Mouse (Mus musculus) MEL (cell line): ENCODE measurements around the gene Stk10. TPM values are rescaled to one million over a fixed set of nuclear protein-coding genes. Genes with fewer than 3 reads are reported as not detected.

Experiments used
- DNase-seq: peaks from one replicate; pipeline ENCODE4 v3.0.0; 2011; ENCODE audit warnings: low read depth, low spot score
- H3K27ac ChIP-seq: 2 replicates; pipeline ENCODE4 v1.5.1; 2012; ENCODE audit warnings: low read depth, mild to moderate bottlenecking, control low read depth, low read length, moderate library complexity; ENCODE audit not compliant: control insufficient read depth
- H3K27me3 ChIP-seq, 2 experiments: fragments of 150-350 bp in 1 of 2; sonication (generic) in 1 of 2; 2 replicates each; pipeline ENCODE4 v1.6.1; 2012; ENCODE audit warnings: low read length in 2 of 2, mild to moderate bottlenecking in 2 of 2, improper control_type of control experiment in 1 of 2, moderate library complexity in 1 of 2; ENCODE audit not compliant: insufficient read depth in 2 of 2, control insufficient read depth in 1 of 2
- H3K36me3 ChIP-seq, 2 experiments: 2 replicates each; pipeline ENCODE4 v1.6.1; 2012 to 2014; ENCODE audit warnings: low read length in 2 of 2, improper control_type of control experiment in 1 of 2, inconsistent platforms in 1 of 2, mild to moderate bottlenecking in 1 of 2; ENCODE audit not compliant: insufficient read depth in 2 of 2, control insufficient read depth in 1 of 2
- H3K4me1 ChIP-seq, 2 experiments: fragments of 150-350 bp in 1 of 2; sonication (generic) in 1 of 2; 2 replicates each; pipeline ENCODE4 v1.6.1; 2012; ENCODE audit warnings: low read length in 2 of 2, improper control_type of control experiment in 1 of 2, mild to moderate bottlenecking in 1 of 2; ENCODE audit not compliant: insufficient read depth in 2 of 2, control insufficient read depth in 1 of 2
- H3K4me3 ChIP-seq, 2 experiments: fragments of 150-350 bp in 1 of 2; sonication (generic) in 1 of 2; 2 replicates each; pipeline ENCODE4 v1.5.1; 2012; ENCODE audit warnings: low read depth in 2 of 2, low read length in 2 of 2, mild to moderate bottlenecking in 2 of 2, moderate library complexity in 2 of 2, control low read depth in 1 of 2, improper control_type of control experiment in 1 of 2; ENCODE audit not compliant: control insufficient read depth in 1 of 2, insufficient read depth in 1 of 2
- H3K79me2 ChIP-seq: 2 replicates; pipeline ENCODE4 v1.6.1; 2012; ENCODE audit warnings: mild to moderate bottlenecking, low read length, moderate library complexity; ENCODE audit not compliant: control insufficient read depth, poor library complexity, insufficient read depth
- H3K9ac ChIP-seq: 2 replicates; pipeline ENCODE4 v1.6.1; 2012; ENCODE audit warnings: low read depth, mild to moderate bottlenecking, control low read depth, low read length, moderate library complexity; ENCODE audit not compliant: control insufficient read depth, poor library complexity, severe bottlenecking
- H3K9me3 ChIP-seq: fragments of 150-350 bp; sonication (generic); replicated peaks from 2 replicates; pipeline ENCODE4 v1.6.1; 2012; ENCODE audit warnings: mild to moderate bottlenecking, low read length, improper control_type of control experiment, moderate library complexity; ENCODE audit not compliant: insufficient read depth
- BHLHE40 ChIP-seq: IDR thresholded peaks from 2 replicates; pipeline ENCODE4 v1.6.1; 2012; ENCODE audit warnings: low read depth, mild to moderate bottlenecking, inconsistent platforms, low read length, improper control_type of control experiment, borderline replicate concordance
- CHD2 ChIP-seq: IDR thresholded peaks from 2 replicates; pipeline ENCODE4 v1.6.1; 2011; ENCODE audit warnings: low read length, improper control_type of control experiment
- CTCF ChIP-seq, 3 experiments: IDR thresholded peaks in 2 of 3; conservative IDR thresholded peaks in 1 of 3; 2 replicates each; pipeline ENCODE4 v1.5.1; 2011 to 2012; ENCODE audit warnings: low read length in 3 of 3, low read depth in 2 of 3, mild to moderate bottlenecking in 2 of 3, improper control_type of control experiment in 1 of 3, inconsistent platforms in 1 of 3, mixed read lengths in 1 of 3, moderate library complexity in 1 of 3; ENCODE audit not compliant: control insufficient read depth in 1 of 3, insufficient read depth in 1 of 3, poor library complexity in 1 of 3, severe bottlenecking in 1 of 3
- ELF1 ChIP-seq: IDR thresholded peaks from 2 replicates; pipeline ENCODE4 v1.6.1; 2014; ENCODE audit warnings: low read depth, mild to moderate bottlenecking, inconsistent platforms, low read length, improper control_type of control experiment, moderate library complexity
- EP300 ChIP-seq, 2 experiments: IDR thresholded peaks; 2 replicates each; pipeline ENCODE4 v1.6.1; 2011; ENCODE audit warnings: improper control_type of control experiment in 2 of 2, low read length in 2 of 2, low read depth in 1 of 2, mild to moderate bottlenecking in 1 of 2
- GATA1 ChIP-seq: IDR thresholded peaks from 2 replicates; pipeline ENCODE4 v1.6.1; 2011; ENCODE audit warnings: low read depth, low read length, improper control_type of control experiment
- NRF1 ChIP-seq: IDR thresholded peaks from 2 replicates; pipeline ENCODE4 v1.6.1; 2014; ENCODE audit warnings: low read depth, mild to moderate bottlenecking, inconsistent platforms, low read length, improper control_type of control experiment, moderate library complexity; ENCODE audit not compliant: poor library complexity, insufficient read depth, severe bottlenecking
- POLR2A ChIP-seq, 2 experiments: IDR thresholded peaks; 2 replicates each; pipeline ENCODE4 v1.6.1; 2011 to 2012; ENCODE audit warnings: low read length in 2 of 2, mild to moderate bottlenecking in 2 of 2, control low read depth in 1 of 2, improper control_type of control experiment in 1 of 2, low read depth in 1 of 2, moderate library complexity in 1 of 2; ENCODE audit not compliant: control insufficient read depth in 1 of 2, insufficient read depth in 1 of 2, poor library complexity in 1 of 2
- SIN3A ChIP-seq: IDR thresholded peaks from 2 replicates; pipeline ENCODE4 v1.6.1; 2012; ENCODE audit warnings: low read length, improper control_type of control experiment, inconsistent platforms
- SMC3 ChIP-seq: IDR thresholded peaks from 2 replicates; pipeline ENCODE4 v1.6.1; 2011; ENCODE audit warnings: low read depth, low read length, improper control_type of control experiment
- USF1 ChIP-seq: IDR thresholded peaks from 2 replicates; pipeline ENCODE4 v1.6.1; 2014; ENCODE audit warnings: low read depth, mild to moderate bottlenecking, inconsistent platforms, low read length, improper control_type of control experiment, moderate library complexity
- polyA plus RNA-seq, 2 experiments: library from polyadenylated mRNA; stranded (reverse) in 1 of 2; unstranded in 1 of 2; fragments of >175 nt in 1 of 2; fragments of >200 nt in 1 of 2; gene quantifications; 2 replicates each; pipeline versions ENCODE4 v1.2.1 to v1.2.4; 2012; ENCODE audit warnings: low replicate concordance in 2 of 2, low read depth in 1 of 2; ENCODE audit not compliant: insufficient read length in 2 of 2, insufficient read depth in 1 of 2, missing spikeins in 1 of 2
- total RNA-seq: library from RNA; depleted of rRNA; stranded (reverse); fragments of 300-350 nt; gene quantifications from 2 replicates; pipeline ENCODE4 v1.2.3, GENCODE M21; 2012

Gene Stk10
- total and polyA plus RNA-seq, 3 experiments, result 10.8 to 14.4 TPM; not detected in 1

DNA sequence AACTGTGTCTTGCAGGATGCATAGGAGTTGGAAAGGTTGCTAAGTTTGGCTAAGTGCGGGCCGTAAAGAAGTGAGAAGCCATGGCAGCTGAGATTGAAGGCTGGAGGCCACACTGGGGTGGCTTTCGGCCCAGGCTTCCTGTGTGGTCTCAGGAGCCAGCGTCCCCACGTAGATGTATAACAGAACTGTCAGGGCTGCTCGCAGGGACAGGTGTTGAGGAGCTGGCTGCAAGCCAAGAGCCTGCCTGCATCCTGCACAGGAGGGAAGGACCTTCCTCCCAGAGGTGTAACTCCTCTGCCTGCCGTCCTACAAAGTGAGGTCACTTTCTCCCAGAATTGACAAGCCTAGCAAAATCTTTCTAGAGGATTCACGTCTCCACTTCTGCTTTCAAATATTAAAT lies 25.6 kb downstream of the Stk10 start:
- no peak for DNase-seq
- no peaks in the 10 kb centered on the region for H3K9me3 ChIP-seq
- TF ChIP-seq GATA1 (no peak), CTCF (IDR thresholded peaks at IDR 0.05 in 2 of 3, conservative IDR thresholded peaks at IDR 0.05 in 1 of 3; ENCODE audit: control insufficient read depth in 1 of 3, insufficient read depth in 1 of 3, low read depth in 2 of 3, low read length in 3 of 3, poor library complexity in 1 of 3, severe bottlenecking in 1 of 3) (no peak), USF1 (no peak), ELF1 (no peak)
- H3K79me2 ChIP-seq, result no peaks in the 10 kb centered on the region
- no peaks in the 10 kb centered on the region for H3K27me3 ChIP-seq
- H3K27ac ChIP-seq, result no peak overlapping the region
- H3K4me1 ChIP-seq, result peaks cover 7 to 22% of the 10 kb centered on the region in 2 experiments
- H3K36me3 ChIP-seq, result peaks cover 0 to 18% of the 10 kb centered on the region in 2 experiments; a peak in 2 of 4 replicates
- H3K9ac ChIP-seq, result no peak overlapping the region
- no peak overlapping the region for H3K4me3 ChIP-seq

DNA sequence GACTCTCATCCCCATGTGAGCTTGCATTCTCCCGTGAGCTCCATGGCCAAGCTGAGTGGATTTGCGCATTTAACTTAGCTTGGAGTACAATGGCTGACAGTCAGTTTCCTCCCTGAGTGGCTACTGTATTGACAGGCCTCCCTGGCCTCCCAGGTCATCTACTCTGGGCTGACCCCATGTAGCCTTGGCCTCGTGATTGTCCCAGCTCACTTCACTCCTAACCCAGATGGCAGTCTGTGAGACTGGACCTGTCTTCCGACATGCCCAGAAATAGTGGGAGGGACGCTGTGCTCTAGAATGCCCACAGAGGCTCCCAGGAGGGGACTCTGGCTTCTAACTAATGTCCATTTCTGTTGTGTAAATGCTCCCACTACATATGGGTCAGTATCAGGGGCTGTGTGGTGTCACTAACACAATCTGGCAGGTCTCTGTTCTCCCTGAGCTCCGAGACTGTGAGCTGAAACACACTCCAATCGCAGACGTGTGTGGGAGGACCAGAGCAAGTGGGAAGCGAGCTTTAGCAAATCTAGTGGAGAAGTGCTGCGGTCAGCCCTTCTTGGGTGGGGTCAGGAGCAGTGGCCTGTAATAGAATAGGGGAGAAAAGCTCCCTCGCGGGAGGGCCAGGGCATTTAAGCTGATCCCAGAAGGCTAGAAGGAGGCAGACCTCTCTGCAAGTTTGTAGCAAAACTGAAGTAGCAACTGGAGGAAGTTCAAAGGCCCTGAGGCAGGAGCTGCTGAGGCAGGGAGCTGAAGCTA lies 27.1 kb downstream of the Stk10 start:
- Histone ChIP-seq H3K9me3 (no peaks in the 10 kb centered on the region), H3K27me3 (no peaks in the 10 kb centered on the region), H3K9ac (no peak overlapping the region), H3K79me2 (no peaks in the 10 kb centered on the region), H3K27ac (no peak overlapping the region), H3K36me3 (peaks cover 0 to 12% of the 10 kb centered on the region in 2 experiments; a peak in 2 of 4 replicates), H3K4me3 (no peak overlapping the region), H3K4me1 (peaks cover 0 to 23% of the 10 kb centered on the region in 2 experiments)
- TF ChIP-seq NRF1 (no peak), ELF1 (no peak), SIN3A (no peak), EP300 (IDR thresholded peaks at IDR 0.05; ENCODE audit: low read depth in 1 of 2, low read length in 2 of 2) (no peak), POLR2A (IDR thresholded peaks at IDR 0.05; ENCODE audit: control insufficient read depth in 1 of 2, insufficient read depth in 1 of 2, low read depth in 1 of 2, low read length in 2 of 2, poor library complexity in 1 of 2) (no peak), CHD2 (no peak), BHLHE40 (no peak)
- DNase-seq, result no peak

DNA sequence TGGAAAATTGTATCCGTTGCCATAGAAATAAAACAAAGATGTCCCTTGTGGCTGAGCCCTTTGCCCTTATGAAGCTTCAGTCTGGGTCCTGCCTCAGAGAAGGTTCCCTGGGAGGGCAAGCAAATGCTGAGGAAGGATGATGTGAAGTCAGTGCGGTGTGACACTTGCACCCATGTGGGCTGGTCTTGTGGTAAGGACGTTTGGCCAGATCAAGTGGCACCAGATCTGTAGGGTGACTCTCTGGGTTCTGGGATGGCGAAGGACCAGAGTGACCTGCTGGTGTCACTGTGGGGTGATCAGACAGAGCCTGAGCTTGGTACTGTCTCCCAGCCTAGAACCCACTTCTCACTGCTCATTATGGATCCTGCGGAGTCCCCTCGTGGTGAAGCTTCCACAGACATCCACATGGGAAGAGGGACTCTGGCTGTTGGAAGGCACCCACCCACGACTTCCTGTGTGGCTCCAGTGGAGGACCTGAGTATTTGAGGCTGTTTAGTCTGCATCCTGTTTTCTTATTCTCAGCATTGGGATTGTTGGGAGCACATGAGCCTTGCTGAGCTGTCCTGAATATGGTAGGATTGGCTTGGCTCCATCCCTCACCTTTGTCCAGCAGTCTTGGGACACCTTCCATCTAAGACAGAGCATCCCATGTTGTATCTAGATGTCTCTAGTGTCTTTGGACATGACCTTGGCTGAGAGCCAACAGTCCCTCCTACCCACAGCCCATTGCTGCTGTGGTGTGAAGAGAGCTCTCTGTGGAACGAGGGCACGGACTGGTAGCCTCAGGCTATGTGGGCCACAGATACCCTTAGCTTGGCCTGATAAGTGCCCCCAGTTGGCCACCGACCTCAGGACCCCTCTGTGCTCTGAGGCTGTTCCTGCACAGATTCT lies 28.6 kb downstream of the Stk10 start:
- Histone ChIP-seq H3K4me3 (no peak overlapping the region), H3K9me3 (no peaks in the 10 kb centered on the region), H3K9ac (no peak overlapping the region), H3K79me2 (no peaks in the 10 kb centered on the region), H3K4me1 (peaks cover 4 to 31% of the 10 kb centered on the region in 2 experiments), H3K36me3 (peaks cover 0 to 15% of the 10 kb centered on the region in 2 experiments; a peak in 2 of 4 replicates), H3K27ac (no peak overlapping the region), H3K27me3 (no peaks in the 10 kb centered on the region)
- no peak for DNase-seq
- TF ChIP-seq SMC3, result no peak
